Mouse (Mus musculus): Measurements from ENCODE around the gene Ufsp1.

- TF ChIP-seq CTCF (conservative IDR thresholded peaks at IDR 0.05; ENCODE audit: low read length) (no peak), POU5F1 (IDR thresholded peaks at IDR 0.05; ENCODE audit: borderline replicate concordance, low read length) (no peak), NANOG (IDR thresholded peaks at IDR 0.05; ENCODE audit: borderline replicate concordance, low read length) (no peak)
These were observed 49.0 kb downstream of the Ufsp1 start for GRCm38 (mm10) chr5:137343412-137343811.
